Mouse (Mus musculus): Measurements from ENCODE around the gene Ddx42. TPM values are rescaled to one million over a fixed set of nuclear protein-coding genes. Genes with fewer than 3 reads are reported as not detected.

Ddx42 gene
- polyA plus RNA-seq, 1 experiment from 2014 or later = 92.1 TPM

GRCm38 (mm10) chr11:106274971-106275411 lies 58.3 kb downstream of the Ddx42 start:
- no peak for ATAC-seq
- H3K36me3 ChIP-seq (ENCODE audit: control insufficient read depth, insufficient read depth, low read length) = no peaks in the 10 kb centered on the region
- H3K4me1 ChIP-seq (ENCODE audit: control insufficient read depth, insufficient read depth, low read length) = peaks cover 14% of the 10 kb centered on the region
- no peak overlapping the region for H3K27ac ChIP-seq (ENCODE audit: low read length)
- H3K27me3 ChIP-seq (ENCODE audit: control insufficient read depth, insufficient read depth, low read depth, low read length) = no peaks in the 10 kb centered on the region
- no peak overlapping the region for H3K9ac ChIP-seq (ENCODE audit: low read depth, low read length)
- H3K4me3 ChIP-seq (ENCODE audit: low read depth, low read length) = no peak overlapping the region
- H3K9me3 ChIP-seq (replicated peaks; ENCODE audit: control insufficient read depth, low read length, poor library complexity, severe bottlenecking) = no peaks in the 10 kb centered on the region
- H3K4me2 ChIP-seq (ENCODE audit: low read length) = no peak overlapping the region
- 87% methylated on average over 7 of the region's 7 CpGs for WGBS

GRCm38 (mm10) chr11:106276454-106276853 lies 59.7 kb downstream of the Ddx42 start, which contains the start of gene Tcam1:
TSS of gene Tcam1 (plus strand) at chr11:106276672.
- Histone ChIP-seq H3K9me3 (replicated peaks; ENCODE audit: control insufficient read depth, low read length, poor library complexity, severe bottlenecking) (no peaks in the 10 kb centered on the region), H3K4me2 (ENCODE audit: low read length) (peak within 1 kb of the TSS; percentile 66), H3K27ac (ENCODE audit: low read length) (no peak within 1 kb of the TSS), H3K27me3 (ENCODE audit: control insufficient read depth, insufficient read depth, low read depth, low read length) (no peaks in the 10 kb centered on the region), H3K36me3 (ENCODE audit: control insufficient read depth, insufficient read depth, low read length) (no peaks in the 10 kb centered on the region), H3K4me1 (ENCODE audit: control insufficient read depth, insufficient read depth, low read length) (peaks cover 9% of the 10 kb centered on the region), H3K4me3 (ENCODE audit: low read depth, low read length) (peak within 1 kb of the TSS; percentile 15; the same call in 1 of the 2 replicates), H3K9ac (ENCODE audit: low read depth, low read length) (0 out of 2 replicates have a peak within 1 kb of the TSS, but pooled peaks have one; percentile 32)
- peak; percentile 63 for ATAC-seq
- 5% methylated on average over 25 of the region's 25 CpGs for WGBS

GRCm38 (mm10) chr11:106282452-106282851 lies 65.7 kb downstream of the Ddx42 start:
- H3K9ac ChIP-seq (ENCODE audit: low read depth, low read length) = no peak overlapping the region
- no peak overlapping the region for H3K27ac ChIP-seq (ENCODE audit: low read length)
- H3K4me3 ChIP-seq (ENCODE audit: low read depth, low read length) = no peak overlapping the region
- 86% methylated on average over 6 of the region's 6 CpGs for WGBS
- no peaks in the 10 kb centered on the region for H3K4me1 ChIP-seq (ENCODE audit: control insufficient read depth, insufficient read depth, low read length)
- H3K4me2 ChIP-seq (ENCODE audit: low read length) = no peak overlapping the region
- no peaks in the 10 kb centered on the region for H3K9me3 ChIP-seq (replicated peaks; ENCODE audit: control insufficient read depth, low read length, poor library complexity, severe bottlenecking)
- ATAC-seq = no peak
- H3K27me3 ChIP-seq (ENCODE audit: control insufficient read depth, insufficient read depth, low read depth, low read length) = no peaks in the 10 kb centered on the region
- H3K36me3 ChIP-seq (ENCODE audit: control insufficient read depth, insufficient read depth, low read length) = no peaks in the 10 kb centered on the region

- Histone ChIP-seq H3K9ac (ENCODE audit: low read depth, low read length) (no peak overlapping the region), H3K27me3 (ENCODE audit: control insufficient read depth, insufficient read depth, low read depth, low read length) (no peaks in the 10 kb centered on the region), H3K9me3 (replicated peaks; ENCODE audit: control insufficient read depth, low read length, poor library complexity, severe bottlenecking) (no peaks in the 10 kb centered on the region), H3K4me3 (ENCODE audit: low read depth, low read length) (no peak overlapping the region), H3K27ac (ENCODE audit: low read length) (no peak overlapping the region), H3K36me3 (ENCODE audit: control insufficient read depth, insufficient read depth, low read length) (no peaks in the 10 kb centered on the region), H3K4me2 (ENCODE audit: low read length) (no peak overlapping the region), H3K4me1 (ENCODE audit: control insufficient read depth, insufficient read depth, low read length) (no peaks in the 10 kb centered on the region)
- ATAC-seq = no peak
- WGBS = 86% methylated on average over 4 of the region's 4 CpGs
These were observed 66.6 kb downstream of the Ddx42 start for GRCm38 (mm10) chr11:106283371-106283770.

- Histone ChIP-seq H3K4me3 (ENCODE audit: low read depth, low read length) (no peak overlapping the region), H3K4me2 (ENCODE audit: low read length) (no peak overlapping the region), H3K4me1 (ENCODE audit: control insufficient read depth, insufficient read depth, low read length) (no peaks in the 10 kb centered on the region), H3K9me3 (replicated peaks; ENCODE audit: control insufficient read depth, low read length, poor library complexity, severe bottlenecking) (no peaks in the 10 kb centered on the region), H3K27me3 (ENCODE audit: control insufficient read depth, insufficient read depth, low read depth, low read length) (no peaks in the 10 kb centered on the region), H3K27ac (ENCODE audit: low read length) (no peak overlapping the region), H3K36me3 (ENCODE audit: control insufficient read depth, insufficient read depth, low read length) (no peaks in the 10 kb centered on the region), H3K9ac (ENCODE audit: low read depth, low read length) (no peak overlapping the region)
- WGBS = 67% methylated on average over 8 of the region's 8 CpGs
- no peak for ATAC-seq
These were observed 67.4 kb downstream of the Ddx42 start for GRCm38 (mm10) chr11:106284126-106284525.

- Histone ChIP-seq H3K4me3 (ENCODE audit: low read depth, low read length) (no peak overlapping the region), H3K27me3 (ENCODE audit: control insufficient read depth, insufficient read depth, low read depth, low read length) (no peaks in the 10 kb centered on the region), H3K27ac (ENCODE audit: low read length) (no peak overlapping the region), H3K9ac (ENCODE audit: low read depth, low read length) (no peak overlapping the region), H3K36me3 (ENCODE audit: control insufficient read depth, insufficient read depth, low read length) (no peaks in the 10 kb centered on the region), H3K4me2 (ENCODE audit: low read length) (no peak overlapping the region), H3K4me1 (ENCODE audit: control insufficient read depth, insufficient read depth, low read length) (no peaks in the 10 kb centered on the region), H3K9me3 (replicated peaks; ENCODE audit: control insufficient read depth, low read length, poor library complexity, severe bottlenecking) (no peaks in the 10 kb centered on the region)
- no peak for ATAC-seq
- WGBS = 86% methylated on average over 7 of the region's 7 CpGs
These were observed 69.5 kb downstream of the Ddx42 start for GRCm38 (mm10) chr11:106286206-106286605.

- Histone ChIP-seq H3K4me1 (ENCODE audit: control insufficient read depth, insufficient read depth, low read length) (no peaks in the 10 kb centered on the region), H3K27ac (ENCODE audit: low read length) (no peak overlapping the region), H3K4me3 (ENCODE audit: low read depth, low read length) (no peak overlapping the region), H3K4me2 (ENCODE audit: low read length) (no peak overlapping the region), H3K9me3 (replicated peaks; ENCODE audit: control insufficient read depth, low read length, poor library complexity, severe bottlenecking) (no peaks in the 10 kb centered on the region), H3K36me3 (ENCODE audit: control insufficient read depth, insufficient read depth, low read length) (no peaks in the 10 kb centered on the region), H3K9ac (ENCODE audit: low read depth, low read length) (no peak overlapping the region), H3K27me3 (ENCODE audit: control insufficient read depth, insufficient read depth, low read depth, low read length) (no peaks in the 10 kb centered on the region)
- no peak for ATAC-seq
- WGBS = 69% methylated on average over 11 of the region's 11 CpGs
These were observed 70.3 kb downstream of the Ddx42 start for GRCm38 (mm10) chr11:106286987-106287386.

- WGBS = 66% methylated on average over 8 of the region's 8 CpGs
- no peaks in the 10 kb centered on the region for H3K36me3 ChIP-seq (ENCODE audit: control insufficient read depth, insufficient read depth, low read length)
- H3K4me3 ChIP-seq (ENCODE audit: low read depth, low read length) = no peak overlapping the region
- no peaks in the 10 kb centered on the region for H3K4me1 ChIP-seq (ENCODE audit: control insufficient read depth, insufficient read depth, low read length)
- H3K27me3 ChIP-seq (ENCODE audit: control insufficient read depth, insufficient read depth, low read depth, low read length) = no peaks in the 10 kb centered on the region
- no peak overlapping the region for H3K27ac ChIP-seq (ENCODE audit: low read length)
- H3K9ac ChIP-seq (ENCODE audit: low read depth, low read length) = no peak overlapping the region
- no peak for ATAC-seq
- no peak overlapping the region for H3K4me2 ChIP-seq (ENCODE audit: low read length)
- no peaks in the 10 kb centered on the region for H3K9me3 ChIP-seq (replicated peaks; ENCODE audit: control insufficient read depth, low read length, poor library complexity, severe bottlenecking)
These were observed 72.6 kb downstream of the Ddx42 start for GRCm38 (mm10) chr11:106289369-106289768.

- H3K4me1 ChIP-seq (ENCODE audit: control insufficient read depth, insufficient read depth, low read length) = no peaks in the 10 kb centered on the region
- H3K27ac ChIP-seq (ENCODE audit: low read length) = no peak overlapping the region
- H3K27me3 ChIP-seq (ENCODE audit: control insufficient read depth, insufficient read depth, low read depth, low read length) = no peaks in the 10 kb centered on the region
- H3K4me2 ChIP-seq (ENCODE audit: low read length) = no peak overlapping the region
- 93% methylated on average over 5 of the region's 5 CpGs for WGBS
- no peak for ATAC-seq
- H3K9ac ChIP-seq (ENCODE audit: low read depth, low read length) = no peak overlapping the region
- H3K4me3 ChIP-seq (ENCODE audit: low read depth, low read length) = no peak overlapping the region
- H3K36me3 ChIP-seq (ENCODE audit: control insufficient read depth, insufficient read depth, low read length) = no peaks in the 10 kb centered on the region
- H3K9me3 ChIP-seq (replicated peaks; ENCODE audit: control insufficient read depth, low read length, poor library complexity, severe bottlenecking) = no peaks in the 10 kb centered on the region
These were observed 73.7 kb downstream of the Ddx42 start for GRCm38 (mm10) chr11:106290376-106290775.
